Mouse (Mus musculus) right cerebral cortex, postnatal 36 days (tissue): Measurements from ENCODE around the gene Hebp1.

Experiments
- DNase-seq, 2 experiments: peaks; one replicate each; pipeline ENCODE4 v3.0.0; 2022; ENCODE audit warnings: low spot score in 2 of 2, mixed read lengths in 1 of 2

The Hebp1 gene

DNA sequence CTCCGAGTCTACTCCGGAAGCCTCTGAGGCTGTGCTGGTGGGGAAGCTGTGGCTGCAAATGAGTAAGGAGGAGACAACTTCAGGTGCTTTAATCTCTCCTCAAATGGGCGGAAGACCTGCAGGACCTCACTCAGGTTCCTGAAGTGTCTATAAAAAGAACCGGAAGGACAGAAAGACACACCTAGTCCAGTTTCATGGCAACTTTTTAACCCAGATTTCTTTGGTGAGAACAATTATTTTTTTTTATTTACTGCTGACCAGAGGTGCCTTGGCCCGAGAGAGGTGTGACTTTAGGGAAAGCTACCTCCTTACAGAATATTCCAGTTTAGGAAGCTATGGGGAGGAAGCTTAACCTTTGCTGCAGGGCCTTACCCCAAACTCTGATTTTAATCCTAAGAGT lies 79.6 kb downstream of the Hebp1 start, which contains the start of gene Gprc5d:
Gprc5d (minus strand) TSS at position 101 of the 400 bp plus-strand sequence.
- no peak for DNase-seq

DNA sequence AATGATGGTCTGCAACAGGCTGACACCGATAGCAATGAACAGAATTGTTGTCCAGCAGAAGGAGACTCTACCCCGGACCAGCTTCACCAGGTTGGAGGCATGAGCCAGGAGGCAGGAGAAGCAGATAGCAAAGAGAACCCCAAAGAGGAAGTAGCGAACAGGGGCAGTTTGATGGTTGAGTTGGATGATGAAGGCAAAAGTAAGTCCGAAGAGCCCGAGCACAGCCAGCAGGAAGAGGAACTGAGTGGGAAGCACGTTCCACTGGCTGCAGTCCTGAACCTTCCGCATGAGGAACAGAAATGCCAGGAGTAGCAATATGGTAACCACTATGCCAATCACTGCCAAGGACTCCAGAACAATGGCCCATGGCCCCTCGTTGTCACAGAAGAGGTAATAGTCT lies 81.3 kb downstream of the Hebp1 start:
- no peak for DNase-seq

DNA sequence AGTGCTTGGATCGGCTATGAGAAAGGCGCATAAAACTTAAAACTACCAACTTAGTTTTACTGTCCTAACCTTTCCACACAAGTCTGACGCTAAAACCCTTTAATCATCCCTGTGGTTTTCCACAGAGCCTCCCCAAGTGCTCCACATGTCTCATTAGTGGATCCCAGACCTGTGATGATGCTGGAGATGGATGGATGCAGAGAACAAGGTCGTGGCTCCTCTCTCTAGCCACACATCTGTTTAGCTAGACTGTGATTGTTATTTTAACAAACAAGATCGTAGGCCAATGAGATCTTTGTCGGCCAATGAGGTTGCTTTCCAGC lies 84.7 kb downstream of the Hebp1 start:
- no peak for DNase-seq

DNA sequence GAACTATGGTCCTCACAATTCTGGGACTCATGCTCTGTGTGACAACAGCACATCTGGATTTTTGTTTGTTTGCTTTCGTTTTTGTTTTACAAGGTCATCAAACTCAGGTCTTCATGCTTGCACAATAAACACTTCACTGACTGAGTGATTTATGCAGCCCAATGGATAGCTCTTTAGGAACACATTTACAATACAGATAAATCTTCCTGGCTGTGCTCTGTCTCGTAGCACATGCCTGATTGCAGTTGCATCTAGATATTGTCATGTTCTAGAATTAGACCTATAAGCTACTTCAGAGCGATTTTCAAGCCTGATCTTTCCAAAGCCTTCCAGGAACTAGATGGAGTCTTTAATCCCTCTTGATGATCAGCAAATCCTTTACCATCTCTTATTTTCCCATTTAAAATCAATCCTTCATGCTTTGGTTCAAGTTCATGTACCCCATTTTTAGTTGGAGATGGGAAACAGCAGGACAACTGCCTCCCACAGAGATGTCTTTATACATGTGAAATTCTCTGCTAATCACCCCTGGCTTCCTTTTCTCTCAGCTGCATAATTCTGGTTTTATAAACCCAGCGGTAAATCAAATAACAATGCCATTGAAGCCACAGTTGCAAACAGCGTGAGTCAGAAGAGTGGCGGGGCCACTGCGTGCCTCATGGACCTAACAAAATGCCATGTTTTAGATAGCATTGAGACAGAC lies 85.3 kb downstream of the Hebp1 start:
- DNase-seq, result no peak

DNA sequence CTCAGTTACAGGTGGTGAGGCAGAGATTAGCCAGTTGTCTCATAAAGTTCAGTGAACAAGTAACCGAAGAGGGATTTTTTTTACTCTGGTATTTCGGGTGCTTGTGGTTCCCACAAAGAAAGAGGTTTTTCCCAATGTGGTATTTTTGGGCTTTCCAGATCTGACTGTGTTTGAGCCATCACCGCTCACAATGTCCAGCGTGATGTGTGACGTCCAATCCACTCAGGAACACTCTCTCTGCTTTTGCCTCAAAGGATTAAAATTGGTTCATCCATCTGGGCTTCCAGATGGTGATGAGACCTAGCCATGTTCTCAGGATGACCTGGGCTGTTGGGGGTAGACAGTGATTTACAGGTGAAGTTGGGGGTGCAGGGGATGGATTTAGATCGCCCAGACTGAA lies 90.8 kb downstream of the Hebp1 start:
- DNase-seq, result peak in 1 of 2 experiments; percentile 29

DNA sequence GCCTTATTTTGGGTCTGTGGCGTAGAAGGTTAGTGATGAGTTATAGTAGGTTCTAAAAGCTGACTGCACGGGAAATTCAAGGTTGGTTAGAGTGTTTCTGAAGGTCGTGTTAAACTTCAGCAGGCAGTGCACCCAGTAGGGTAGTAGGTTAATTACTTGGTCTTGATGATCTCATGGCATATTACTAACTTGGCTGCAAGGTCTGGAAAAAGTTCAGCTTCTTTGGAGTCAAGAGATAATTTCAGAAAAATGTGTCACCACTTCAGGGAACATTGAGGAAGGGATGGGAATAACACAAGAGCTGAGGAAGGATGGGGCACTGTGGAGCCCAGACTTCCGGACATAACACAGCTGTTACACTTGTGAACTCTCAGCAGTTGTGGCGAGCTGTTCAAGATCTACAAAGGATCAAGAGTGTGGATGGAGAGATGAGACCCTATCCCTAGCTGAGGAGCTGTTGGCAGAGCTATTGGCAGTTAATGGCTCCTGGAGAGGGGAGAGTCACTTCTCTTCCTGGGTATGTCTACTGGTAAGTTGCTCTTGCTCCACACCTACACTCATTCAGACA lies 95.0 kb downstream of the Hebp1 start:
- no peak for DNase-seq

DNA sequence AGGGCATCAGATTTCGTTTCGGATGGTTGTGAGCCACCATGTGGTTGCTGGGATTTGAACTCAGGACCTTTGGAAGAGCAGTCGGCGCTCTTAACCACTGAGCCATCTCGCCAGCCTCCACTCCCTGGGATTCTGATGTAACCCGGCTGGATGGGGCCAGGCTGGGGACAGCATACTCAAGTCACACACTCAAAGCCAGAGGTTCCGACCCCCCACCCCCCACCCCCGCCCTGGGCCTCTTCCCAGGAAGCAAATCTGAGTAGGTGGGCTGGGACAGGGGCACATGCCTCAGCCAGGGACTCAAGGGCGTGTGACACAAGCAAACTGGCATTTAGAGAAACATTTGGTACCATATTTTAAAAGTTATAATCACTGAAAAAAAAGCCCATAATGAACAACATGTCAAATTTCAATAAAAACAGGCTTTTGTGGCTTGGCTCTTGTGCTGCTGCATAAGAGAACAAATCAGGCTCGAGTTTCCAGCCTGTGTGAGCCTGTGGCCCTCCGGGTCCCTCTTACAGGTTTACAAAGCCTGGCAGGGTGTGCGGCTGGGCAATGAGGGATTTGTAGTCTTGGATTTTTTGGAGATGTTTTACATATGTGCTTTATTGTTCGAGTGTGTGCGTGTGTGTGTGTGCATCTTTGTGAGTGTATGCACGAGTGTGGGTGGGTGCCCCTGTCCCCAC lies 96.9 kb downstream of the Hebp1 start:
- DNase-seq, result no peak

DNA sequence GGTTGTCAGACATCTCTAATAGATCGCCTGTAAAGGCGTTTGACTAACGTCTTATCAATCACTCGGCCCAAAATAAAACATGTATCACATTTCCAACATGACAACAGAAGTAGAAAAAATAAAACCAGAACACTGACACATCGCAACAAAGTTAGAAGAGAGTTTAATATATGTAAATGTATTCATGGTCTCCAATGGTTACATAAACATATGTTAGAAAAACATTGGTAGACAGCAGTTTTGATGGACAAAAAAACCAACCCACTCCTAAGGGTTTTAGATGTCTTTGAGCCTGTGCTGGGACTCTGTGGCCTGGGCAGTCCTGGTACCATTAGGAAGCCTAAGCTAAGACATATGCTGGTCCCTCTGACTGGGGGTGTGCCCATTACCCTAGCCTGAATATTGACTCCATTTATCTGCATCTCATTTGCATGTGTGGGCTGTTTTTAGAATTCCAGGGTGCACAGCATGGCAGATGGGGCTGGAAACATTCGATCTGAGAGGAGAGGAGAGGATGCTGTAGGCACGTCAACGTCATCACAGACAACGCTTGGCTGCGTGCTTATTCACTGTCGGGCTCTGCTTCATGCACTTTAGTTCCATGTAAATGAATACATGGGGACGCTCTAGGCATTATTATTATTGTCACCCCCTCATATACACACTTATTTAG lies 104.9 kb downstream of the Hebp1 start:
- DNase-seq, result peak; percentile 29 to 63

DNA sequence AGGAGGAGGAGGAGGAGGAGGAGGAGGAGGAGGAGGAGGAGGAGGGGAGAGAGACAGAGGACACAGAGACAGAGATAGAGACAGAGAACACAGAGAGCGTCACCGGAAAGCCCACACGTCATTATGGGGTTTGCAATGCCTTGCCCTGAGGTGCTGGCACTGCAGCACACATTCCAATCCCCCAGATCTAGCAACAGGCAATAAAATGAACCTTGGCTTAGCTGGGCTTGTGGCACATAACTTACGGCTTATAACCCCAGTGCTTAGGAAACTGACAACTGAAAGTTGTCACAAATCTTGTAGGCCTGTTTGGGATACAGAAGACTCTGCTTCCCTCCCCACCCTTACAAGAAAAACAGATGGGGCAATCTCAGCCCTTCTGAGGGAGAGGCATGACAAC lies 107.2 kb downstream of the Hebp1 start:
- no peak for DNase-seq

DNA sequence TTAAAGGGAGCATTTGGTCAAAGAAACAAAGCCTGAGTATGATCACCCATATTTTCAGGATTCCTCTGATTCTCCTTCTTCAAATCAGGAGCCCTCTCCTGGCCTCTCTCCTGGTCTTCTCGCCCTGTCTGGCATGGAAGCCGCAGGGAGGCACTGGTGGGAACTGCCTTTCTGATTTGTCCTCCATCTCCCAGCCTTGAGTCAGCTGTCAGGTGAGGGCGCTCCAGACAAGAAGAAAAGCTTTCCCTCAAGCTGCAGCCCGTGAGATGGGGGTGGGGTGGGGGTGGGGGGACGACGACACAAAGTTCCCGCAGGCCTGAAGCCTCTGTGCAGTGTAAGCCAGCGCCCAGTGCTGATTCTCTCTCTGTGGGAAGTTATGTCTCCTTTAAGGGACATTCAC lies 108.0 kb downstream of the Hebp1 start:
- DNase-seq, result peak in 1 of 2 experiments; percentile 24

DNA sequence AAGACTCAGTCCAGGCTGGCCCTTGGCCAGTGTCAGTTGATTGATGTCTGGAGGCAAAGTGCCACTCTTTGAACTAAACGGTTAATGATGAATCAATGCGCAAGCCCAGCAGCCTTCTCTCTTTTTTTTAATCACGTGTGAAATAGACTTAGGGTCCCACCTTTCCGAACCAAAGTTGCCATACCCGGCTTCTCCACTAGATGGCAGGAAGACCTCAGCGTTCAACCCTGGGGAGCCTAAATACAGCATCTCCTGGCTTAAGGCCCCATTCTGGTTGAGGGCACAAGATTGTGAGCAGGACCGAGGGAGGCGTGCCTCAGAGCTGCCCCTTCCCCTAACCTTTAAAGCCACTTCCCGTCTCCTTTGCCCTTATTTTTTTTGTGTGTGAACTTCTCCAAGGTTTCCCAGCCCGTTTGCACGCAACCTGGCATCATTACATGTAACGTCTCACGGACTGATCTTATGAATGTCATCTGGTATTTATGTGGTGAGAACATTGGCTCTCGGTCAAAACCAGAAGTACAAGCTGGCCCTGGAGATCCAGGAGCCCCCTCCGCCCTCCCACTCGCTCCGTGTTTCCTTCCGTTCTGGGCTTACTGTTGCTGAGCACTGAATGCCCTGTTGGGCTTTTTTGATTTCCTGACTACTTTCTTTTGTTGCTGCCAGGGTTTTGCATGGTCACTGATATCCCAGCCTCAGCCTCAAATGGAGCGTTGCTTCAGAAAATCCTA lies 109.9 kb downstream of the Hebp1 start:
- DNase-seq, result peak; percentile 53 to 56
